12 mouse cellular contexts compared by ENCODE assay signal in the genomic region with DNA sequence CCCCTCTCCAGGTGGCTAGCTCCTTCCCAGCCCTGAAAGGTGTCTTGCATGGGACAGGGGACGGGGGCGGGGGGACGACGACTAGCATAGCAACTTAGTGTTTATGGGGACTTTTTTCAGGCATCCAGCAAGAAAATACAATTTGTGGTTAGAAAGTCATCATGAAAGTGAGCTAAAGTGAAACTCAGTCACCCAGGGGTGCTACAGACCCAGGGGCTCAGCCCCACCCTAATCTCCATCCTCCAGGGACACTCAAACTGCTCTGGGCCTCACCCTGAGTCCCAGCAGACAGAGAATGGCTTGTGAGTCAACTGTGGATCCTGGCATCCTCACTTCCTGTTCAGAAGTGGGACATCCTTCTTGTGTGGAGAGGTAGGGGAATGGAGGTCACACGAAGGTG.
"Had no signal": no experiment of that assay in that cellular context is flagged by ENCODE, and none has a peak within 500 bp of the region (broad histone marks: within the 10 kb centered on the region; RNA-seq: fewer than 3 reads in every experiment).

No protein-coding gene starts in this region.

- H3K9me3 ChIP-seq: liver, embryonic 13.5 days had no signal

- H3K4me2 ChIP-seq: liver, embryonic 13.5 days; midbrain, embryonic 11.5 days had no signal

- H3K36me3 ChIP-seq: liver, embryonic 13.5 days had no signal

- H3K27me3 ChIP-seq: liver, embryonic 13.5 days had no signal

- DNase-seq: kidney, postnatal 25 days; layer of hippocampus, adult 9-11 months; liver, embryonic 13.5 days; lung, adult 2 months; lung, postnatal 14 days; lung, postnatal 4 days; midbrain, embryonic 14.5 days; thymus, adult 18-20 months; thymus, postnatal 36 days had no signal

- H3K9ac ChIP-seq: liver, embryonic 13.5 days had no signal

- H3K27ac ChIP-seq: kidney, postnatal 0 days; liver, embryonic 13.5 days had no signal

- H3K4me3 ChIP-seq: layer of hippocampus, adult 2 months; liver, embryonic 13.5 days had no signal
